Comparison of ENCODE assay signal across 12 mouse cellular contexts in genomic region chrX:103186829-103187228, GRCm38 (mm10). TPM values are rescaled to one million over a fixed set of nuclear protein-coding genes. Genes with fewer than 3 reads are reported as not detected.
DNase-seq lines count a peak whose midpoint lies in the region; ATAC-seq and TF ChIP-seq lines count a peak whose summit lies in the region.
"Had no signal": no experiment of that assay in that cellular context is flagged by ENCODE, and none has a peak within 500 bp of the region (broad histone marks: within the 10 kb centered on the region; RNA-seq: fewer than 3 reads in every experiment).

No protein-coding gene starts in this region.

- DNase-seq in heart, adult 18-20 months = no peak
- DNase-seq in hindbrain, embryonic 10.5 days (ENCODE audit: low spot score) = no peak
- DNase-seq in midbrain, embryonic 11.5 days (ENCODE audit: low spot score, missing footprints) = no peak
- no peak for DNase-seq in cerebellum, adult 11 months
- DNase-seq in cerebellum, adult 11-12 months = no peak
- DNase-seq in left cerebral cortex, postnatal 25 days (ENCODE audit: low spot score in 2 of 2) = no peak

- no peak; the same call in 1 of the 2 replicates for TF ChIP-seq POLR2A in cortical plate, adult 2 months (IDR thresholded peaks at IDR 0.05; ENCODE audit: extremely low read depth, insufficient read depth, low read length)

- no peak for ATAC-seq in heart, embryonic 13.5 days (ENCODE audit: extremely low read depth, insufficient number of reproducible peaks, low FRiP score, low TSS enrichment)
- peak; percentile 55 for ATAC-seq in midbrain, embryonic 11.5 days (ENCODE audit: low FRiP score)
- ATAC-seq: activated CD4-positive, CD25-positive, alpha-beta regulatory T cell, adult 4 months had no signal

- no peak for TF ChIP-seq CTCF in cortical plate, adult 2 months (IDR thresholded peaks at IDR 0.05; ENCODE audit: extremely low read depth, insufficient read depth, low read length)

- H3K27me3 ChIP-seq in heart, embryonic 13.5 days (replicated peaks) = peaks cover 41% of the 10 kb centered on the region
- peaks cover 50% of the 10 kb centered on the region for H3K27me3 ChIP-seq in hindbrain, embryonic 10.5 days (ENCODE audit: insufficient read depth, poor library complexity, severe bottlenecking)
- H3K27me3 ChIP-seq in midbrain, embryonic 11.5 days (ENCODE audit: control insufficient read depth, insufficient read depth, low read length) = peaks cover 12% of the 10 kb centered on the region

- H3K36me3 ChIP-seq in heart, embryonic 13.5 days = no peaks in the 10 kb centered on the region
- H3K36me3 ChIP-seq in hindbrain, embryonic 10.5 days = no peaks in the 10 kb centered on the region
- no peaks in the 10 kb centered on the region for H3K36me3 ChIP-seq in midbrain, embryonic 11.5 days (ENCODE audit: control insufficient read depth, insufficient read depth, low read length)

- no peaks in the 10 kb centered on the region for H3K9me3 ChIP-seq in heart, embryonic 13.5 days
- H3K9me3 ChIP-seq in hindbrain, embryonic 10.5 days = no peaks in the 10 kb centered on the region
- H3K9me3 ChIP-seq in midbrain, embryonic 11.5 days (ENCODE audit: control insufficient read depth, low read length) = no peaks in the 10 kb centered on the region

- H3K4me2 ChIP-seq in heart, embryonic 13.5 days = peak overlapping the region; percentile 72
- H3K4me2 ChIP-seq in midbrain, embryonic 11.5 days = peak overlapping the region; percentile 50

- H3K27ac ChIP-seq in heart, embryonic 13.5 days (replicated peaks) = no peak overlapping the region
- no peak overlapping the region for H3K27ac ChIP-seq in cortical plate, adult 2 months (ENCODE audit: insufficient read depth, low read length)
- H3K27ac ChIP-seq in hindbrain, embryonic 10.5 days = no peak overlapping the region
- no peak overlapping the region for H3K27ac ChIP-seq in midbrain, embryonic 11.5 days (ENCODE audit: low read depth, low read length)

- no peaks in the 10 kb centered on the region for H3K4me1 ChIP-seq in heart, embryonic 13.5 days
- no peaks in the 10 kb centered on the region for H3K4me1 ChIP-seq in cortical plate, adult 2 months (ENCODE audit: control insufficient read depth, insufficient read depth, low read length)
- no peaks in the 10 kb centered on the region for H3K4me1 ChIP-seq in hindbrain, embryonic 10.5 days (replicated peaks)
- H3K4me1 ChIP-seq in midbrain, embryonic 11.5 days (ENCODE audit: control insufficient read depth, insufficient read depth, low read length) = no peaks in the 10 kb centered on the region

- intact Hi-C loops in left cerebral cortex, postnatal 25 days (cut with DNase I) = no loop called here

- H3K4me3 ChIP-seq in heart, embryonic 13.5 days = peak overlapping the region; percentile 54
- H3K4me3 ChIP-seq in cortical plate, adult 2 months (ENCODE audit: insufficient read depth, low read length) = peak overlapping the region; percentile 89; the same call in 1 of the 2 replicates
- H3K4me3 ChIP-seq in hindbrain, embryonic 10.5 days = peak overlapping the region; percentile 56
- H3K4me3 ChIP-seq in midbrain, embryonic 11.5 days (ENCODE audit: low read depth, low read length) = no peak overlapping the region

- 26% methylated on average over 1 of the region's 1 CpGs for WGBS in heart, embryonic 13.5 days
- WGBS in hindbrain, embryonic 10.5 days = 36% methylated on average over 1 of the region's 1 CpGs
- WGBS in midbrain, embryonic 11.5 days = 32% methylated on average over 1 of the region's 1 CpGs

- no peak overlapping the region for H3K9ac ChIP-seq in heart, embryonic 13.5 days
- no peak overlapping the region for H3K9ac ChIP-seq in midbrain, embryonic 11.5 days (ENCODE audit: low read length)

RNA-seq across cellular contexts. Expression of gene Nap1l2, which starts 0.4 kb away (rescaled TPM):
- polyA plus RNA-seq in heart, embryonic 13.5 days (2015; fragmentation: Nextera tagmentation; extraction: Ambion mirVana) = 0.83 and 0.98 TPM in 2 replicates
- under 1 TPM in 1 of 2 experiments, not detected in 1; 0.10 TPM for total RNA-seq in heart, adult 18-20 months (2021)
- 72.2 and 76.2 TPM in 2 replicates for polyA plus RNA-seq in cortical plate, adult 2 months (2012; rRNA removed)
- 7.2 and 16.4 TPM in 2 replicates for polyA plus RNA-seq in hindbrain, embryonic 10.5 days (2016; fragmentation: Nextera tagmentation; extraction: Ambion mirVana)
- 19.4 and 19.6 TPM in 2 replicates for polyA plus RNA-seq in midbrain, embryonic 11.5 days (2014; fragmentation: Nextera tagmentation; extraction: Ambion mirVana)
- 10 to 100 TPM; 89.7 to 97.3 TPM for total RNA-seq in left cerebral cortex, postnatal 25 days (2021)
- total RNA-seq: common myeloid progenitor, adult 5-6 weeks; heart, postnatal 25 days; liver, adult 2 months had no signal
- polyA plus RNA-seq: activated CD4-positive, CD25-positive, alpha-beta regulatory T cell, adult 4 months; liver, adult 2 months had no signal
